Mouse (Mus musculus) hematopoietic stem cell, adult 5-6 weeks (primary cell): Measurements from ENCODE around the gene Tctn3. TPM values are rescaled to one million over a fixed set of nuclear protein-coding genes. Genes with fewer than 3 reads are reported as not detected.

Experiments used
- ATAC-seq, 2 experiments: fragments of 125-278 bp in 1 of 2; replicated peaks in 1 of 2; 2 replicates each; pipeline ENCODE4 v1.8.0; 2016 to 2017; ENCODE audit warnings: inconsistent platforms in 2 of 2, mild to moderate bottlenecking in 2 of 2, moderate number of reproducible peaks in 2 of 2, low read depth in 1 of 2, moderate TSS enrichment in 1 of 2; ENCODE audit not compliant: low FRiP score in 2 of 2, poor library complexity in 2 of 2, severe bottlenecking in 2 of 2, insufficient read depth in 1 of 2, low TSS enrichment in 1 of 2
- total RNA-seq: library from RNA; stranded (forward); fragments of 172-1452, 232-1000 nt; gene quantifications from 2 replicates; pipeline ENCODE4 v1.2.3, GENCODE M21; 2017

Gene Tctn3
- total RNA-seq, 1 experiment from 2014 or later = 10.9 TPM

DNA sequence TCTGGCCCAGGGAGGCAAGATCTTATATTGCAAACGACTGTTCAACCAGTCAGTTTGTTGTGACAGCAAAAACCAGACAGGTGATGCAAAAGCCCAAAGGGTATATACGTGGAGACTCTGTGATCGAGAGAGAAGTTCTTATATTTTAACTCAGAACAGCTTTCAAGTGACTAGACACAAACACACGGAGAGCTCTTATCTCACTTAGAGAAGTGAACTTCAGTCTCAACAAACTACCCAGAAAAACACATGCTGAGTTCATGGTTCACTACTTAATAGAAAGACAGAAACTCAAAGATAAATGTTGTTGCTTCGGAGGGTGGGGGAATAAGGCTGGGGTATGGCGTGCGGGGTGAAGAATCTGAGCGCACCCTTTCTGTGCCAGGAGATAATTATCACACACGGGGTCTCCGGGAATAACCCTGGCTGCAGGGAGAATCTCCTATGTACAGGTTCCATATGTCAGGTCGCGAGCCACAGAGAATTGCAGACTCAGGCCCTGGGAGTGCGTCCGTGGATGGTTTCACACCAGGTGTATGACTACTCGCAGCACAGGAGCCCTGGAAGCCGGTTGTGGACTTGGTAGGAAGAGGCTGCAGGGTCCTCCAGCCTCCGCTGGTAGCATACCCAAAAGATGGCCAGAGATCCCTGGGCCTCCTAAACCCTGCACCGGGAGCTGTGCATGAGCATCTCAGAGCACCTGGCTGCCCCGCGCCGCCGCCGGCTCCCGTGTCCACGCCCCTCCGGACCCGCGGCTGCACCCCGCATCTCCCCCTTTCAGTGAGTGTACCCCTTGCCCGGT is 24.3 kb downstream of the Tctn3 start:
- no peak for ATAC-seq

GRCm38 (mm10) chr19:40586908-40587307 is 25.1 kb downstream of the Tctn3 start:
- ATAC-seq = no peak

- ATAC-seq = no peak
These were observed 30.4 kb downstream of the Tctn3 start for GRCm38 (mm10) chr19:40581662-40582061.

DNA sequence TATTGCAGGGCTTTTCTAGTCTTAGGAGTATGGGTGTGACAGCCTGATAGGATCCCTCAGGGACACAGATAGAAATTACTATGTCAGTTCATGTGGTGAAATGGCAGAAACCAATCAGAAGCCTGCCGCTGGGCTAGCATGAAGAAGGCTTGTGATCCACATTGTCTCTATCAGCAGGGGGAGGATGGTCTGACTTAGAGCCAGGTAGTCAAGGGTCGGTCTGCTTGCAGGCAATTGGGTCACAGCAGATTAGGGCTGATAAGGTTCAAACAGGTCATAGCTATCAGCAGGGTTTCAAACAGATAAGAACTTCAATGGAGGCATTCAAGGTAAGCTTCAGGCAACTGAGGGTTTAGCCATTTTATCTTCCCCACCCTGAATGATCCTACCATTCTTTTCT is 31.1 kb downstream of the Tctn3 start:
- 0 out of 4 replicates have a peak, but pooled peaks of 1 of the 2 experiments have one; percentile 25 for ATAC-seq

- no peak for ATAC-seq
These were observed 36.6 kb downstream of the Tctn3 start for GRCm38 (mm10) chr19:40575438-40575837.

GRCm38 (mm10) chr19:40570726-40571125 is 41.3 kb downstream of the Tctn3 start:
- ATAC-seq = no peak

DNA sequence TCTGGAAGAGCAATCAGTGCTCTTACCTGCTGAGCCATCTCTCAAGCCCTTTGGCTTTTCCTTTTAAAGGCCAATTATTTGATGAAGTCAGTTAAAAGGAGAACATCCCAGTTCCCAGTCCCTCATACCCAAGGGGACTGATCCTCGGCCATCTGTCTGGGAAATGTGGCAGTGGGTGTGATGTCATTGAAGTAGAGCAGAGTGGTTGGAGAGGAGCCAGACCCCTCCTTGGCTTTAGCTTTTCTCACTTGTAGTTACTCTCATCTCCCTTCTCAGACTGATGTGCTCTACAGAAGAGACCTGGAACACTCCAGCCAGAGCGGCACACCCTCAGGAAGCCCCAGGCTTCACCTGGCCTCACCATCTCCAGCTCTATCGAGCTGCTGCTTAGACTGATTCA is 44.4 kb downstream of the Tctn3 start:
- no peak for ATAC-seq

GRCm38 (mm10) chr19:40563880-40564645 is 48.0 kb downstream of the Tctn3 start:
- ATAC-seq = no peak

DNA sequence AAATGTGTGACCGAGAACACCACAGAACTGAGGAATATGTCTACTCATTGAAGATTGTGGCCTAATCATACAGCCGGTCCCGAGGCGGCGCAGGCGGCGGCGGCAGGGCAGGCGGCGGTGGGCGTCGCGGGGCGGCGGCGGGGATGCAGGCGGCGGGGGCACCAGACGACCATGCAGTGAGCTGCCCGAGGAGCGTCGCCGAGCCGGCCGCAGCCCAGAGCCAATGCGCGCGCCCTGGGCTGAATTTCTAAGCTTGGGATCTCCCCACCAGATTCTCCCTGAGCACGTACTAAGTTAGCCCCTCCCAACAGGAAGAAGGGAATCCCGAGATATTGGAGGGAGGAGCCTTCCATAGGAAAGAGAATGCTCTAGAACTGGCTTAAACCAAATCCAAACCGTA is 50.5 kb downstream of the Tctn3 start:
- peak in 1 of 2 experiments; percentile 66; a peak in 2 of 4 replicates for ATAC-seq

DNA sequence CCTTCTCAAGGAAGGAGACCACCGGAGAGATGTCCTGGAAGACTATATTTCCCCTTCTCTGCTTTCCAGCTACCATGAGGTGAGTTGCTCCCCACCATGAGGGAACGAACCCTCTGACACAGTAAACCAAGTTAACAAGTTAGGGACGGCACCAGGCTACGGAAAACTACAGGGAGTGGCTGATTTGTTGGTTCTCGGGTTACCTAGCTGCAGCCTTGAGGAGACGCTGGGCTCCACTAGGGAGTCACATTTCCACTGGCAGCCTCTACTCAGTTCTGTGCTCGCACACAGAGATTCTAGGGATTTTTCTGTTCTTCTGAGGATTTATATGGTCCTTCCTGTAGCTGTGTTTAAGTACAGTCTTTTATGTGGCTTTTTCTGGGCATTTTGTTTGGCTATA is 56.0 kb downstream of the Tctn3 start:
- no peak for ATAC-seq

GRCm38 (mm10) chr19:40555136-40555535 is 56.9 kb downstream of the Tctn3 start:
- ATAC-seq = no peak

DNA sequence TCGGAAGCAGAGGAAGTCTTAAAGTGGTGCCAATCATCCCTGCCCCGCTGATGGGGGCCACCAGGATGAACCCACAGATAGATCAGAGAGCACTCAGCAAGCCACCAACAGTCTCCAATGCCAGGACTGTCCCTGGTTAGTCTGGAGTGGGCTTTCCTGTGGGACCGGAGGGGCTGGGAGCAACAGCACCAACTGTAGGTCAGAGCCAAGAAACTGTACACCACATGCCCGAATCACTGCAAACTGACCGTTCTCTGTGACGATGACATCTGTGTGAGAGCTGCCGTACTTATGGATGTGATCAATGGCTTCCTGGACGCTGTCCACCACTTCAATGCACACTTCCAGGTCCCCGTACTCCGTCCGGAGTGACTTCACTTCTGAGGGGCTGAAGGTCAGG is 57.7 kb downstream of the Tctn3 start:
- ATAC-seq = no peak

DNA sequence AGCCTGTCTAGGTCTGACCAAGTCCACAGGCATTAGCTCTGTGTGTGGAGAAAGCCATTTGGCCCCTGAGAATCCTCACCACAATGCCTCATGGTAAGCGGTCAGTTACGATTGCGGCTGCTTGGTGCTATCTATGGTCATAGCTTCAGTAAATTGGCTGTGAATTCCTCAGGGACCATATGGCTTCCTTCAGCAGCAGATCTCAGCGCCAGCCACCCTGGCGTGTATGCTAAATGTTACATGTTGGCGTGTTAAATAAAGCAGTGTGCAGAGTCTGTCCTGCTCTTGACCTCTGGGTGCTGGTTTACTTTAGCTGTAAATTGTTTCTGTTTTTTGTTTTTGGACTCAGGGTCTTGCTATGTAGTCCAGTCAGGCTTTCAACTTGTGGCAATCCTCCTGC is 58.2 kb downstream of the Tctn3 start:
- no peak for ATAC-seq

GRCm38 (mm10) chr19:40553014-40553789 is 58.8 kb downstream of the Tctn3 start:
- ATAC-seq = no peak; a peak in 1 of 4 replicates

DNA sequence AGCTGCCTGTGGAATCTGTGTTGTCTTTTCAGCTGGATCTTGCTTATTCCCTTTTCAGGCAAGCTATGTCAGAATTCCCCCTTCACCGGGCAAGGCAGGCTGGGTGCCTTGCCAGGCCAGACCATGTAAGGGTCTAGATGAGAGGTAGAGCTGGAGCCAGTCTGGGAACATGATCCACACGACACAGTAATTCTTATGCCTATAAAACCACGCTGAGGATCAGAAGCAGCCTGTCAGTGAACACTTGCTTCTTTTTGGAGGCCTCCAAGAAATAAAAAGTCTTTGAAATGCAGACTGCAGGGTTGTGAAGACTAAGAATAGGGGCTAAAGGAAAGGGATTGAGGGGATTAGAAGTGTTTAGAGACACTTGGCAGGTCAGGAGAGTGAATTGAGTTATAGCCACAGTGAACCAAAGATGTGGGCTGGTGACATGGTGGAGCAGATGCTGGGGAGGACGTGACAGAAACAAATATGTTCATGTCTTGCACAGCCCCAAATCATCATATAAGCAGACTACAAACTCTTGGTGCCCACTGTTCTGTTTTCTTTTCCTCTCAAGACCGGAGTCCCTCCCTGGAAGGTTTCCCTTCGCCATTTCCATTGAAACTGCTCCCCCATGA is 62.4 kb downstream of the Tctn3 start:
- ATAC-seq = no peak

DNA sequence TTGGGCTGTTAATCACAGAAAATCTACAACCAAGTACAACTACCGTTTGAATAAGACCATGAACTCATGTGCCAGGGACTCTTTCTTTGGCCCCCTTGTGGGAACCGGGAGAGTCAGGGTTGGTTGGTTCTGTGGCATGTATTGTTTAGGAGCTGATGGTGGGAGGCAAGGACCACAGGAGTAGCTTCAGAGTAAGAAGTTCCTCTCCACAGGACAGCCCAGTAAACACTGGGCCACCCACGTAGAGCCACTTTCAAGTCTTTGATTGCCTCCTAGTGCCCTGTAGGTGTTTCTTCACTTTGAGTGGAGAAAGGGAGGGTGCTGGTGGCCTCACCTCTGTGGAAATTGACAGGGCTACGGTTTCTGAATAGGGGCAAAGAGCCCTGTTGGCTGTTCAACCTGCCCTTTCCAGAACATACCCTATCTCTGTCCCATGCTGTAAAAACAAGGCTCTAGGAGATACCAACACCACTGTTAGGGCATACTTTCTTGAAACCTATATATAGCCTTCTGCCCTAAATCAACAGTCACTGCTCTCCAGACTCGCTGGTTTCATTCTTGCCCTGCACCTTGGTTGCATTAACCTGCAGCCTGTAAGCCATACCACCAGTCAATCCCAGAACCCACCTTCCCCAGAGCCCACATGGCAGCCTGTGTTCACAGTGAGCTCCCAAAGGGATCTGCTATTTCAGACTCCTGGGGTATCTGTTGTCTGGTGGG is 63.1 kb downstream of the Tctn3 start:
- ATAC-seq = no peak

DNA sequence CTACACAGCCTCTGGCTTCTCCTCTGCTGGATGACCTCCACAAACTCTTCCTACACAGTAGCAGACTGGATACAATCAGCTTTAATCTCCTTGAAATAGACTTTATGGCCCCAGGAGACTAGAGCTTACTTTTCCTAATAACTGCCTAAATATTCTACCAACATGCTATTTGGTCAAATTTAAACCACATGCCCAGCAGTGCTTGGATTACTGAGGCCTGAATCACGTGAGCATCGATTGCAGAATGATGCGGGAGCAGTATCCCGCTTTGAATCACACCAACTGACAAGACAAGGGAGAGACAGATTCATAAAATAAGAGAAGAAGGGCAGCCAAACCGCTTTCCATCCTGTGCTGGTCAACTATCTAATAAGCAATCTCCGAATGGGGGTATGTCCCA is 63.6 kb downstream of the Tctn3 start:
- ATAC-seq = no peak
